Mouse (Mus musculus) MEL (cell line): Measurements from ENCODE around the gene Mycn.

Experiments used
- BHLHE40 ChIP-seq: IDR thresholded peaks from 2 replicates; pipeline ENCODE4 v1.6.1; 2012; ENCODE audit warnings: low read depth, mild to moderate bottlenecking, inconsistent platforms, low read length, improper control_type of control experiment, borderline replicate concordance
- CTCF ChIP-seq, 3 experiments: IDR thresholded peaks in 2 of 3; conservative IDR thresholded peaks in 1 of 3; 2 replicates each; pipeline ENCODE4 v1.5.1; 2011 to 2012; ENCODE audit warnings: low read length in 3 of 3, low read depth in 2 of 3, mild to moderate bottlenecking in 2 of 3, improper control_type of control experiment in 1 of 3, inconsistent platforms in 1 of 3, mixed read lengths in 1 of 3, moderate library complexity in 1 of 3; ENCODE audit not compliant: control insufficient read depth in 1 of 3, insufficient read depth in 1 of 3, poor library complexity in 1 of 3, severe bottlenecking in 1 of 3
- ETS1 ChIP-seq: IDR thresholded peaks from 2 replicates; pipeline ENCODE4 v1.6.1; 2012; ENCODE audit warnings: low read depth, mild to moderate bottlenecking, inconsistent platforms, low read length, improper control_type of control experiment, moderate library complexity
- MEF2A ChIP-seq: IDR thresholded peaks from 2 replicates; pipeline ENCODE4 v1.6.1; 2014; ENCODE audit warnings: low read depth, mild to moderate bottlenecking, inconsistent platforms, low read length, improper control_type of control experiment; ENCODE audit not compliant: poor library complexity, insufficient replicate concordance, severe bottlenecking; ENCODE audit errors: extremely low read depth
- NELFE ChIP-seq: IDR thresholded peaks from 2 replicates; pipeline ENCODE4 v1.6.1; 2011; ENCODE audit warnings: low read depth, low read length, improper control_type of control experiment
- POLR2A ChIP-seq, 2 experiments: IDR thresholded peaks; 2 replicates each; pipeline ENCODE4 v1.6.1; 2011 to 2012; ENCODE audit warnings: low read length in 2 of 2, mild to moderate bottlenecking in 2 of 2, control low read depth in 1 of 2, improper control_type of control experiment in 1 of 2, low read depth in 1 of 2, moderate library complexity in 1 of 2; ENCODE audit not compliant: control insufficient read depth in 1 of 2, insufficient read depth in 1 of 2, poor library complexity in 1 of 2
- SMC3 ChIP-seq: IDR thresholded peaks from 2 replicates; pipeline ENCODE4 v1.6.1; 2011; ENCODE audit warnings: low read depth, low read length, improper control_type of control experiment
- TAL1 ChIP-seq: IDR thresholded peaks from 2 replicates; pipeline ENCODE4 v1.6.1; 2012; ENCODE audit warnings: mild to moderate bottlenecking, inconsistent platforms, low read length, moderate library complexity, mixed read lengths
- USF2 ChIP-seq, 2 experiments: IDR thresholded peaks; 2 replicates each; pipeline ENCODE4 v1.6.1; 2011 to 2012; ENCODE audit warnings: improper control_type of control experiment in 2 of 2, low read length in 2 of 2, borderline replicate concordance in 1 of 2, inconsistent platforms in 1 of 2, low read depth in 1 of 2, mild to moderate bottlenecking in 1 of 2; ENCODE audit not compliant: insufficient read depth in 1 of 2
- ZC3H11A ChIP-seq: IDR thresholded peaks from 2 replicates; pipeline ENCODE4 v1.6.1; 2012; ENCODE audit warnings: low read depth, mild to moderate bottlenecking, inconsistent platforms, low read length, improper control_type of control experiment

- TF ChIP-seq POLR2A (IDR thresholded peaks at IDR 0.05; ENCODE audit: control insufficient read depth in 1 of 2, insufficient read depth in 1 of 2, low read depth in 1 of 2, low read length in 2 of 2, poor library complexity in 1 of 2) (no peak), NELFE (no peak), SMC3 (no peak), CTCF (IDR thresholded peaks at IDR 0.05 in 2 of 3, conservative IDR thresholded peaks at IDR 0.05 in 1 of 3; ENCODE audit: control insufficient read depth in 1 of 3, insufficient read depth in 1 of 3, low read depth in 2 of 3, low read length in 3 of 3, poor library complexity in 1 of 3, severe bottlenecking in 1 of 3) (no peak), BHLHE40 (no peak), ZC3H11A (no peak), ETS1 (no peak), MEF2A (no peak), USF2 (IDR thresholded peaks at IDR 0.05; ENCODE audit: borderline replicate concordance in 1 of 2, insufficient read depth in 1 of 2, low read depth in 1 of 2, low read length in 2 of 2) (no peak), TAL1 (no peak)
Measured at GRCm38 (mm10) chr12:12920166-12921157, 21.3 kb downstream of the Mycn start.
